Mouse (Mus musculus): ENCODE measurements around the gene Lat. TPM values are rescaled to one million over a fixed set of nuclear protein-coding genes. Genes with fewer than 3 reads are reported as not detected.

Lat gene
- polyA plus RNA-seq, 1 experiment from 2014 or later, result 0.56 TPM

DNA sequence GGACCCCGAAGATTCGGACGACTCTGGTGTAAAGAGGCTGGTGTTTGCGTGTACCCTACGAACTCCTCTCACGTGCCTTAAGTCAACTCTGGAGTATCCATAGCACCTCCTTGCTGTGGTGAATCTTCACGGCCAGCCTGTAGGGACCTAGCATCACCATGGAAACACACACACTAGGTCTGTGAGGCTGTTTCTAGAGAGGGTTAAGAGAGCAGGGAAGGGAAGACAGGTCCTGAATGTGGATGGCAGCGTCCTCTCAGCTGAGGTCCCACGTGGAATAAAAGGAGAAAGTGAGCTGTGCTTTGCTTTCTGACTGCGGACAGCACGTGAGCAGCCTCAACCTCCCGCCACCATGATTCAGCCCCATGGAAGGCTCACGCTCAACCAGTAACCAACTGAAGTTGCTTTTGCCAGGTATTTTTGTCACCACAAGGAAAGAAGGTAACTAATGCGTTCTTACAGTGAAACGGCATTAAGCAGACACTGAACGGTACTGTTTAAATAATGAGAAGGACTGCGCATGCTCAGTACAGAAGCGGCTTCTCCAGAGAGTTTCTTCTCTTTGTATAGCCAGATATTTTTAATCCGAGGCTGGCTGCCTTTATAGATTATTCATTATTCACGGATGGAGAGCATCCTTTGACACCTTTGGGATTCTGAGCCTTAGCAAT, 18.5 kb downstream of the Lat start:
- H3K9me3 ChIP-seq (replicated peaks), result no peaks in the 10 kb centered on the region
- 0 out of 2 replicates have a peak overlapping the region, but pooled peaks have one; percentile 39 for H3K27ac ChIP-seq (replicated peaks)
- 59% methylated on average over 20 of the region's 20 CpGs for WGBS
- ATAC-seq (ENCODE audit: low FRiP score), result no peak
- no peaks in the 10 kb centered on the region for H3K27me3 ChIP-seq (replicated peaks)
- H3K4me1 ChIP-seq, result 0 out of 2 replicates have a peak, but pooled peaks cover 3% of the 10 kb centered on the region
- H3K9ac ChIP-seq (replicated peaks), result no peak overlapping the region
- H3K4me3 ChIP-seq (replicated peaks), result peak overlapping the region; percentile 20
- H3K4me2 ChIP-seq, result peak overlapping the region; percentile 44
- H3K36me3 ChIP-seq, result no peaks in the 10 kb centered on the region

DNA sequence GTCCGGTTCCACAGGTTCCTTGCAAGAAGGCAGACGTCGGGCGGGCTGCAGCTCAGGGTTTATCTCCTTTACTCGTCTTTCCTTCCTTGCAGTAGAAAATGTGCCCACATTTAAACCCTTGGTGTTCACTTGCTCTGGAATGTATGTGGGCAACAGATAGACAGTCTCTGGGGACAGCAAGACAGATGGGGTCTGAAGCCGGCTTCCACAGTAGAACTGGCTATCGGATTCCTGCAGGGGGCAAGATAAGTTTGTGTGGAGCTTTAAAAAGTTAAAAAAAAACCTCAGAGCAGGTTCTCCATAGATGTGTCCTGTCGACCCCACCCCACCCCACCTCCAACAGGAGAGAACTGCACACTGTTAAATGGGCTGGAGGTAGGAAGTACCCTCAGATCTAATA, 21.1 kb downstream of the Lat start:
- Histone ChIP-seq H3K9ac (replicated peaks) (no peak overlapping the region), H3K27me3 (replicated peaks) (no peaks in the 10 kb centered on the region), H3K9me3 (replicated peaks) (no peaks in the 10 kb centered on the region), H3K4me3 (replicated peaks) (no peak overlapping the region), H3K27ac (replicated peaks) (no peak overlapping the region), H3K4me2 (no peak overlapping the region), H3K4me1 (no peaks in the 10 kb centered on the region), H3K36me3 (no peaks in the 10 kb centered on the region)
- WGBS, result 78% methylated on average over 8 of the region's 8 CpGs
- ATAC-seq (ENCODE audit: low FRiP score), result no peak

DNA sequence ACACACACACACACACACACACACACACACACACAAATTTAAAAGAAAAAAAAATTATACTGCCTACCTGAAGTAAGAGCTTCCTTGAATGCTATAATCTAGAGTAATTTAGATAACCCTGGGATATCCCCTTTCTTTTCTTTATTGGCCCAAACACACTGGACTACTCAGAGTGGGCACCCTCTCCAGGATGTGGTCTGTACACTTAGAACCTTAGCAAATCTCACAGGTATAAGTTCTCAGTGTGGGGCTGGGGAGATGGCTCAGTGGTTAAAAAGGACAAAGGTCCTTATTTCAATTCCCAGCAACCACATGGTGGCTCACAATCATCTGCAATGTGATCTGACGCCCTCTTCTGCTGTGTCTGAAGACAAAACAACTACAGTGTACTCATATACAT, 22.3 kb downstream of the Lat start:
- Histone ChIP-seq H3K4me3 (replicated peaks) (no peak overlapping the region), H3K4me1 (no peaks in the 10 kb centered on the region), H3K27me3 (replicated peaks) (no peaks in the 10 kb centered on the region), H3K27ac (replicated peaks) (no peak overlapping the region), H3K9me3 (replicated peaks) (no peaks in the 10 kb centered on the region), H3K36me3 (no peaks in the 10 kb centered on the region), H3K9ac (replicated peaks) (no peak overlapping the region), H3K4me2 (no peak overlapping the region)
- no peak for ATAC-seq (ENCODE audit: low FRiP score)
- WGBS, result 57% methylated on average over 1 of the region's 1 CpGs

DNA sequence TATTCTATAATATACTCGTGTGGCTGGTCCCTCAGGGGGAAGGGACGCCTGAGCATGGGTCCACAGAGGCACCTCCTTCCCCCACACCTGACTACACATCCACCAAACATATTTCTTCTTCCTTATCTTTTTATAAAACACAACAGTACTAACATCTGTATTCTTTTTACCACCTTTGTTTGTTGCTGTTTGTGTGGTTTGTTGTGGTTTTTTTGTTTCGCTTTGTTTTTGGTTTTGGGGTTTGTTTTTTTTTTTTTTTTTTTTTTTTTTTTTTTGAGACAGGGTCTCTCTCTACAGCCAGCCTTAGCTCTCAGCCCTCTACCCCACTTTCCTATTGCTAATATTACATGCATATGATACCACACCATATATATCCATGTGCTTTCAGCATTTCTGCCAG, 23.4 kb downstream of the Lat start:
- Histone ChIP-seq H3K36me3 (no peaks in the 10 kb centered on the region), H3K27ac (replicated peaks) (no peak overlapping the region), H3K4me2 (no peak overlapping the region), H3K9ac (replicated peaks) (no peak overlapping the region), H3K27me3 (replicated peaks) (no peaks in the 10 kb centered on the region), H3K4me3 (replicated peaks) (no peak overlapping the region), H3K9me3 (replicated peaks) (no peaks in the 10 kb centered on the region), H3K4me1 (no peaks in the 10 kb centered on the region)
- WGBS, result 55% methylated on average over 3 of the region's 3 CpGs
- ATAC-seq (ENCODE audit: low FRiP score), result no peak

DNA sequence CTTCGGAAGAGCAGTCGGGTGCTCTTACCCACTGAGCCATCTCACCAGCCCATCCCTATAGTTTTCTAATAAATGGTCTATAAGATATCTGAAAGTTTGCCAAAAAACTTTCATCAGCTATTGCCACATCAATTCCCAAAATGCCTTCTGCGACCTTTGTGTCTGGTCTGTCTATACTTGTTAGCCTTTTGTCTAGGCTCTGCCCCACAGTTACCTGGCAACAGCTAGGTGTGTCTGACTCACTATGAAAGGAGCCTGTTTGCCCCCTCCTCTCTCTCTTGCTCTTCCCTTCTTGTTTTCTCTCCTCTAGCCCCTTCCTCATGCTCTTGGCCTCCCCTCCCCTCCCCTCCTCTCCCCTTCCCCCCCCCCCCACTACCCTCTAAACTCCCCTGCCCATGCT, 23.8 kb downstream of the Lat start:
- no peak overlapping the region for H3K27ac ChIP-seq (replicated peaks)
- no peak overlapping the region for H3K4me2 ChIP-seq
- no peaks in the 10 kb centered on the region for H3K9me3 ChIP-seq (replicated peaks)
- H3K4me3 ChIP-seq (replicated peaks), result no peak overlapping the region
- 77% methylated on average over 3 of the region's 3 CpGs for WGBS
- ATAC-seq (ENCODE audit: low FRiP score), result no peak
- no peaks in the 10 kb centered on the region for H3K36me3 ChIP-seq
- no peaks in the 10 kb centered on the region for H3K27me3 ChIP-seq (replicated peaks)
- no peak overlapping the region for H3K9ac ChIP-seq (replicated peaks)
- H3K4me1 ChIP-seq, result no peaks in the 10 kb centered on the region

DNA sequence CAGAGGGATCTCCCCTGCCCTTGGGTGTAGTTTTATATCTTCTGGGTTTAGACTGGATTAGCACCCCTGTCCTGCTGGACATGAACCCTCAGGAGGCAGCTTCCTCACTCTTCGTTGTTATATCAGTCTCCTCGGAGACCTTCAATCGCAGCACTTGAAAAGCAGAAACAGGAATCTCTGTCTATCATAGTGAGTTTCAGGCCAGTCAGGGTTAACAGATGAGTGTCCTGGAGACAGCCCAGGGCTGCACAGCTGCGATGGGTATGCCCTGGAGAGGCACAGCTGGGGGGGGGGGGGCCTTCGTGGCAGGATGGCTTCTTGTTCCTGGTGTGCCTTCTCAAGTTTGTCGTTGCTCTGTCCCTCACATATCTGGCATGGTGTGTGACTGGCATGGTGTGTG, 28.5 kb downstream of the Lat start:
- Histone ChIP-seq H3K27me3 (replicated peaks) (no peaks in the 10 kb centered on the region), H3K9me3 (replicated peaks) (no peaks in the 10 kb centered on the region), H3K9ac (replicated peaks) (no peak overlapping the region), H3K27ac (replicated peaks) (no peak overlapping the region), H3K36me3 (no peaks in the 10 kb centered on the region), H3K4me2 (no peak overlapping the region), H3K4me3 (replicated peaks) (no peak overlapping the region), H3K4me1 (no peaks in the 10 kb centered on the region)
- ATAC-seq (ENCODE audit: low FRiP score), result no peak
- WGBS, result 64% methylated on average over 6 of the region's 6 CpGs

DNA sequence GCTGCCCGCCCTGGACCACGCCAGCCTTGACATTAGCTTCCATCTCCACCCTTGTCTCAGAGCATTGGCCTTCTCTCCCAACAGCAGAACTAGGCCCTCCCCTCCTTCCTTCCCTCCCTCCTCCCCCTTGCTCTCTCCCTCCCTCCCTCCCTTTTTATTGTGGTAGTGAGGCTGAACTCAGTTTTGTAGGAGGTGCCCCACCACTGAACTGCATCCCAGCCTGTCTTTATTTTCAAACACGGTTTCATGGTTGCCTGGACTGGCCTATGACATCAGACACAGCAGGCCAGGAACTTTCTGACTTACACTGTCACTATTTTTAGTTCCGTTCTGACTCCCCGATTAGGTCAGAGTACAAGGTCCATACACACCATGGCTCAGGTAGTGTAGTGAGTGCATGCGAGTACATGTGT, 29.2 kb downstream of the Lat start:
- no peak overlapping the region for H3K4me3 ChIP-seq (replicated peaks)
- 83% methylated on average over 6 of the region's 6 CpGs for WGBS
- no peak for ATAC-seq (ENCODE audit: low FRiP score)
- no peaks in the 10 kb centered on the region for H3K36me3 ChIP-seq
- H3K4me1 ChIP-seq, result no peaks in the 10 kb centered on the region
- no peak overlapping the region for H3K27ac ChIP-seq (replicated peaks)
- H3K9me3 ChIP-seq (replicated peaks), result no peaks in the 10 kb centered on the region
- H3K27me3 ChIP-seq (replicated peaks), result no peaks in the 10 kb centered on the region
- H3K9ac ChIP-seq (replicated peaks), result no peak overlapping the region
- H3K4me2 ChIP-seq, result no peak overlapping the region

DNA sequence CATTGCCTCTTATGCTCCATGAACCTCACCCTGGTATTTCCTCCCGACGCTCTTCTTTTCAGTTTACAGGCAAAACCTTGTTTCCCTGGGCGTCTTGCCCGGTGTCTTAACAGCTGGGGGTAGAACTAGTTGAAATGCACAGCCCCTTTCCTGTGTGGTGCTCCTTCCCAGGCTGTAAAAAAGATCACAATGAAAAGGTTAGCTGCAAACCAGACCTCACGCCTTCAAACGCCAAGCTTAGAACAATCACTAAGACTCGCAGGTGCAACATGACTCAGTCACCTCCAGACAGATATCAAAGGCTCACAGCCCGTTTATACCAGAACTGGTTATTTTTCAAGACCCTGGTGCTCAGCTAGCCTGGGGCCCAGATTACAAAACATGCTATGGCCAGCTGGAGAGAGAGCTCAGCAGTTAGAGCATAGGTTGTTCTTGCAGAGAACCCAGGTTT, 29.8 kb downstream of the Lat start:
- H3K4me3 ChIP-seq (replicated peaks), result no peak overlapping the region
- H3K9ac ChIP-seq (replicated peaks), result no peak overlapping the region
- H3K4me2 ChIP-seq, result no peak overlapping the region
- no peak for ATAC-seq (ENCODE audit: low FRiP score)
- no peak overlapping the region for H3K27ac ChIP-seq (replicated peaks)
- H3K27me3 ChIP-seq (replicated peaks), result no peaks in the 10 kb centered on the region
- WGBS, result 81% methylated on average over 8 of the region's 8 CpGs
- H3K4me1 ChIP-seq, result no peaks in the 10 kb centered on the region
- H3K36me3 ChIP-seq, result no peaks in the 10 kb centered on the region
- no peaks in the 10 kb centered on the region for H3K9me3 ChIP-seq (replicated peaks)

DNA sequence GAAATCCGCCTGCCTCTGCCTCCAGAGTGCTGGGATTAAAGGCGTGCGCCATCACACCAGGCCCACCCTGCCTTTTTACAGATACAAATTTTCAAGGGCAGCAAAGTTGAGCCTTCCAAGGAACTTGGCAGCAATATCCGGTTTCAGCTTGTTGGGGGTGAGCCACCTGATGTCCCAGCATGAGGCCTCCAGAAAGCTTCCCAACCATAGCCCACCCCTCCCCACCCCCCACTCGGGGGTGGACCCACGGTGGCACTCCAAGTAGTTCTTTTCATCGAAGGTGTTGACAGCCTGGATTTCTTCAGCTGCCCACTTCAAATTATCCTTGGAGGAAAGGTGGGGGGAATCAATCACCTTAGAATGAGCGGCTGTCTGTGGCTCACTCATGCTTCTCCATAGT, 30.5 kb downstream of the Lat start:
- 87% methylated on average over 8 of the region's 8 CpGs for WGBS
- no peak overlapping the region for H3K9ac ChIP-seq (replicated peaks)

DNA sequence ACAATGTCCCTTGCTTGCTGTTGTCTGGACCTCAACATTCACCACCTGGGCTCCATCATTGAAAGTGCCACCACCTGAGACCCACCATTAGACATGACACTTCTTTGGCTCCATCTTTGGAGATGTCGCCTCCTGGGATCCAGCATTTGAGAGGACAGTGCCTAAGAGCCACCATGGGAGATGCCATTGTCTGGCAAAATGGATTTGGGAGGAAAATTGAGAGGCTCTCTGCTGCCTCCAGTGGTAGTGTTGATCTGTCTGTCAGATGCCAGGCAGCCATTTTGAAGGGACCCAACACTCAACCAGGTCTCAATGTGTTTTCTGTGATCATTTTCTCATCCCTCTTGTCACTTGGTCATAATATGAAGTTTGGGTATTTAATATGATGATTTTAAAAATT, 33.8 kb downstream of the Lat start:
- H3K27ac ChIP-seq (replicated peaks), result no peak overlapping the region
- WGBS, result 96% methylated on average over 1 of the region's 1 CpGs
- no peak for ATAC-seq (ENCODE audit: low FRiP score)

More for the DNA sequence above, 30.5 kb downstream of the Lat start:
- no peaks in the 10 kb centered on the region for H3K36me3 ChIP-seq
- no peak overlapping the region for H3K27ac ChIP-seq (replicated peaks)
- ATAC-seq (ENCODE audit: low FRiP score), result no peak
- H3K4me2 ChIP-seq, result no peak overlapping the region
- no peaks in the 10 kb centered on the region for H3K4me1 ChIP-seq
- no peak overlapping the region for H3K4me3 ChIP-seq (replicated peaks)
- H3K9me3 ChIP-seq (replicated peaks), result no peaks in the 10 kb centered on the region
- no peaks in the 10 kb centered on the region for H3K27me3 ChIP-seq (replicated peaks)

DNA sequence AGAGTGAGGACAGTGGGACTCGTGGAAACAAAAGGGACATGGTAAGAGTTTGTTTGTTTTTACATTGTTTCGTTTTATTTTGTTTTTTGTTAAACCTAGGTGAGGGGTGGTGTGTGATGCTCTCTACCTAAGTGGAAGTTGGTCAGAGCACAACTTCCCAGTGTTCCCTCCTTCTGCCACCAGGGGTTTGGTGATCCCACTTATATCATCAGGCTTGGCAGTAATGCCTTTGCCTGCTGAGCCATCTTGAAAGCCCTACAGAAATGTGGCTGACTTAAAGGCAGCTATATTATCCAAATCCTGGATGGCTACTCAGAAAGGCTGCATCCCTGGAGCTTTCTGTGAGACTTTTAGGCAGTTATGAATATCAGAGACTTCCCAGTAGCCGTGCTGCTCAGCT, 36.7 kb downstream of the Lat start:
- H3K4me3 ChIP-seq (replicated peaks), result no peak overlapping the region
- no peak overlapping the region for H3K4me2 ChIP-seq
- whole genome bisulfite sequencing, result 79% methylated on average over 3 of the region's 3 CpGs
- no peak for ATAC-seq (ENCODE audit: low FRiP score)
- H3K4me1 ChIP-seq, result no peaks in the 10 kb centered on the region
- H3K36me3 ChIP-seq, result no peaks in the 10 kb centered on the region
- H3K27ac ChIP-seq (replicated peaks), result no peak overlapping the region
- H3K9ac ChIP-seq (replicated peaks), result no peak overlapping the region
- H3K27me3 ChIP-seq (replicated peaks), result no peaks in the 10 kb centered on the region
- H3K9me3 ChIP-seq (replicated peaks), result no peaks in the 10 kb centered on the region

More for the DNA sequence above, 33.8 kb downstream of the Lat start:
- no peaks in the 10 kb centered on the region for H3K9me3 ChIP-seq (replicated peaks)
- H3K9ac ChIP-seq (replicated peaks), result no peak overlapping the region
- H3K4me2 ChIP-seq, result no peak overlapping the region
- H3K4me1 ChIP-seq, result no peaks in the 10 kb centered on the region
- H3K36me3 ChIP-seq, result no peaks in the 10 kb centered on the region
- H3K4me3 ChIP-seq (replicated peaks), result no peak overlapping the region
- no peaks in the 10 kb centered on the region for H3K27me3 ChIP-seq (replicated peaks)

DNA sequence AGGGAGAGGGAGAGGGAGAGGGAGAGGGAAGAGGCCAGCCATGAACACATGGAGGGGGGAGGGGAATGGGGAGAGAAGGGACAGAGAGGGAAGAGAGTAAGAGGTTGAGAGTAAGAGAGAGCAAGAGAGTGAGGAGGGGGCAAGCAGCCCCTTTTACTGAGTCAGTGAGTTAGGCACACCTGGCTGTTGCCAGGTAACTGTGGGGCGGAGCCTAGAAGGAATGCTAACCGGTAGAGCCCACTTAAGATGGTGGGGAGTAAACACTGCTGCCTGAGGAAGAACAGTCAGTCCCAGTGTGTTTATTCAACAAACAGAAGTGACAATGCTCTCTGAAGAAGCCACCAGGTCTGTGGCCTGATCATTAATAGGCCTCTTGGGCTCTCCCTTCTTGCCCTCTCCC, 38.7 kb downstream of the Lat start:
- H3K27ac ChIP-seq (replicated peaks), result no peak overlapping the region
- no peaks in the 10 kb centered on the region for H3K4me1 ChIP-seq
- WGBS, result 73% methylated on average over 2 of the region's 2 CpGs
- H3K4me3 ChIP-seq (replicated peaks), result no peak overlapping the region
- H3K9ac ChIP-seq (replicated peaks), result no peak overlapping the region
- H3K4me2 ChIP-seq, result no peak overlapping the region
- 0 out of 2 replicates have a peak, but pooled peaks cover 3% of the 10 kb centered on the region for H3K27me3 ChIP-seq (replicated peaks)
- no peaks in the 10 kb centered on the region for H3K9me3 ChIP-seq (replicated peaks)
- no peaks in the 10 kb centered on the region for H3K36me3 ChIP-seq
- no peak for ATAC-seq (ENCODE audit: low FRiP score)
